Mouse (Mus musculus) limb, embryonic 10.5 days (tissue): ENCODE measurements at regions not wholly inside any gene's neighbourhood (a gene's known extent, or its start where the extent isn't known, plus 50 kb on each side); places are given as distances from the start of the nearest gene placed in this dataset.

Experiments used
- DNase-seq: peaks from one replicate; pipeline ENCODE4 v3.0.0-alpha.2; 2017; ENCODE audit warnings: low spot score
- H3K27ac ChIP-seq: fragments of 300-500 bp; sonication (generic); 2 replicates; pipeline ENCODE4 v1.5.1; 2016; ENCODE audit warnings: mild to moderate bottlenecking
- H3K27me3 ChIP-seq: fragments of 300-500 bp; sonication (generic); 2 replicates; pipeline ENCODE4 v1.6.1; 2016; ENCODE audit warnings: low read depth, mild to moderate bottlenecking; ENCODE audit not compliant: poor library complexity, severe bottlenecking
- H3K36me3 ChIP-seq: fragments of 300-500 bp; sonication (generic); 2 replicates; pipeline ENCODE4 v1.6.1; 2016; ENCODE audit warnings: mild to moderate bottlenecking, moderate library complexity
- H3K4me1 ChIP-seq: fragments of 300-500 bp; sonication (generic); 2 replicates; pipeline ENCODE4 v1.6.1; 2016
- H3K4me3 ChIP-seq: fragments of 300-500 bp; sonication (generic); 2 replicates; pipeline ENCODE4 v1.5.1; 2016; ENCODE audit warnings: mild to moderate bottlenecking, moderate library complexity
- H3K9me3 ChIP-seq: fragments of 300-500 bp; sonication (generic); replicated peaks from 2 replicates; pipeline ENCODE4 v1.6.1; 2016; ENCODE audit warnings: mild to moderate bottlenecking
- WGBS: fragments of 180-500 bp; shearing (Covaris S2); methylation state at CpG from one replicate; pipeline ENCODE4 v1.1.7; 2016; 5-methylcytosine and 5-hydroxymethylcytosine counted together

GRCm38 (mm10) chr3:105366806-105367205 lies 85.3 kb upstream of the Kcnd3 start:
- Histone ChIP-seq H3K27me3 (no peaks in the 10 kb centered on the region), H3K4me1 (peaks cover 6% of the 10 kb centered on the region), H3K27ac (no peak overlapping the region), H3K9me3 (no peaks in the 10 kb centered on the region), H3K36me3 (no peaks in the 10 kb centered on the region), H3K4me3 (no peak overlapping the region)
- 93% methylated on average over 6 of the region's 6 CpGs for WGBS
- no peak for DNase-seq

DNA sequence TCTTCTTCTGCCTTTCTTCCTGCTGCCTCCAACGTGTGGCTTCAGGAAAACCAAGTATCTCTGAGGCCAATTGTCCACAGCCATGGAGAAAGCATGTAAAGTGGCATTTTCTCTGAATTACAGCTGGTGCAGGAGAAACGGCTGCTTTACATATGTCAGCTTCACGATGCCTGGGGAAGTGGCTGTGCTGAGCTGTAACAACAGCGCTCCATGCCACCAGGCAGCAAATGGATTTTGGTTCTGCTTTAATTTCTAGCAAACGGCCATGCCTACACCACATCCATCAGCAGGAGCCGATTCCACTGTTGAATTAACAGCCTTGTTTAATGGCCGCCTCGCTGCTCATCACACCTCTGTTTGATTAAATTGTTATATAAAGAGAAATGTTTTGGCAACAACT lies 84.2 kb upstream of the Kcnd3 start:
- no peaks in the 10 kb centered on the region for H3K27me3 ChIP-seq
- no peak overlapping the region for H3K27ac ChIP-seq
- WGBS = 83% methylated on average over 8 of the region's 8 CpGs
- no peaks in the 10 kb centered on the region for H3K9me3 ChIP-seq
- H3K36me3 ChIP-seq = no peaks in the 10 kb centered on the region
- H3K4me3 ChIP-seq = no peak overlapping the region
- peaks cover 6% of the 10 kb centered on the region for H3K4me1 ChIP-seq
- DNase-seq = no peak

DNA sequence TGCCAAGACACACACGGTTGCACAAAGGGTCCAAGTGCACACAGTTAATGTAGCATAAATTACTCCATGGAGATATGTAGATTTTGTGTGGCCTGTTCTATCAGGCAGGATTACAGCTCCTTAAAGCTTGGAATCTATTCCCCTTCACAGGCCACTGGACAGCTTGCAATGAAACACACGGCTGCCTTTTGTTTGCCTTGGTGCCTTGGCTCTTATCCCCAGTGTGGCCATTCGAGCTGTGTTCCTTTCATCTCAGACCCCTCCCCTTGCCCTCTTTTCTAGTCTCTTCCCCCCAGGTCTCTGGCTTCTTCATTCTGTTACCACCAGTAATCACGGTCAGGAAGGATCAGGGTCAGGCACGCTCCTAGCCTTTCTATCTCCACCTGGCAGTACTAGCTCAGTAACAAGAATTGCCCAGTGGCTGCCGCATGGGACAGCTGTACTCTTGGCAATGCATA lies 79.7 kb upstream of the Kcnd3 start:
- no peak overlapping the region for H3K4me3 ChIP-seq
- no peak overlapping the region for H3K27ac ChIP-seq

DNA sequence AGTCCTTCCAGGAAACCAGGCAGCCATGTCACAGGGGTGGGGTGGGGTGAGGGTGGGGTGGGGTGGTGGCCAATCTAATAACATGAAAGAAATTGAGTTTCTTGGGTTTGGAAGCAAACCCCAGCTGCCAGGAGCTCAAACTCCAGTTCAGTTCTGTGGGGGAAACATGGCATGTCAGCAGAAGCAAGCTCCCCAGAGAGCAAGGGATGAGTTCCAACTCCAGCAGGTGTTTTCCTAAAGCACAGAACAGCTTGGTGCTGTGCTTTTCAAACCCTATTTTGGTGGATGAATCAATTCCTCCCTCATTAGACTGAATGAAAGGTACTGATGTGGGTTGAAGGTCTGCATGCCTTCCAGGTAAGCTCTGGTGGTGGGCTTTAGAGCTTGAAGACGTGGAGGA lies 77.8 kb upstream of the Kcnd3 start:
- no peaks in the 10 kb centered on the region for H3K9me3 ChIP-seq
- DNase-seq = no peak
- WGBS = 85% methylated on average over 1 of the region's 1 CpGs
- no peaks in the 10 kb centered on the region for H3K27me3 ChIP-seq
- peaks cover 11% of the 10 kb centered on the region for H3K4me1 ChIP-seq
- no peak overlapping the region for H3K4me3 ChIP-seq
- no peak overlapping the region for H3K27ac ChIP-seq
- H3K36me3 ChIP-seq = no peaks in the 10 kb centered on the region

More for the DNA sequence above, 79.7 kb upstream of the Kcnd3 start:
- DNase-seq = no peak
- no peaks in the 10 kb centered on the region for H3K27me3 ChIP-seq
- peaks cover 11% of the 10 kb centered on the region for H3K4me1 ChIP-seq
- WGBS = 88% methylated on average over 6 of the region's 6 CpGs
- no peaks in the 10 kb centered on the region for H3K36me3 ChIP-seq
- H3K9me3 ChIP-seq = no peaks in the 10 kb centered on the region

GRCm38 (mm10) chr3:105374836-105375235 lies 77.3 kb upstream of the Kcnd3 start:
- no peak overlapping the region for H3K4me3 ChIP-seq
- no peaks in the 10 kb centered on the region for H3K36me3 ChIP-seq
- no peak overlapping the region for H3K27ac ChIP-seq
- H3K4me1 ChIP-seq = peaks cover 11% of the 10 kb centered on the region
- H3K27me3 ChIP-seq = no peaks in the 10 kb centered on the region
- H3K9me3 ChIP-seq = no peaks in the 10 kb centered on the region
- DNase-seq = no peak

- Histone ChIP-seq H3K9me3 (no peaks in the 10 kb centered on the region), H3K4me3 (no peak overlapping the region), H3K4me1 (peaks cover 7% of the 10 kb centered on the region), H3K27ac (no peak overlapping the region), H3K36me3 (no peaks in the 10 kb centered on the region), H3K27me3 (no peaks in the 10 kb centered on the region)
- no peak for DNase-seq
- 83% methylated on average over 5 of the region's 5 CpGs for WGBS
These were observed 76.7 kb upstream of the Kcnd3 start for GRCm38 (mm10) chr3:105375383-105375782.

DNA sequence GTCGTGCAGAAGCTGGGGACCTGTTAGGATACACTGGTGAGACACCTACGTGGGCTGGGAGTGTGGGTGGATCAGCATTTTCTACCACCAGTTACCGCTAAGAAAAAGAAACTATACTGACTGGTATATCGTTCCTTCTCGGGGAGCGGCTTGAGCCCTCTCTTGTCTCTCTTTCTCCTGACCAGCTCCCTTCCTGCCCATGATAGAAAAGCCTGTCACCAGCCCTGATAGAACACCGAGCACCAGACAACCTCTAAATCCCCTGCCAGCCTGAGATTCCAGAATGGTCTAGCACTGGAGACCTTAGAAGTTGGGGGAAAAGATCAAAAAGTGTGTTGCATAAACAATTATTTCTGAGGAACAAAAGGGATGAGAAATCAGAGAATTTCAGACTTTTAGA lies 76.3 kb upstream of the Kcnd3 start:
- H3K27me3 ChIP-seq = no peaks in the 10 kb centered on the region
- peaks cover 5% of the 10 kb centered on the region; the same call in 1 of the 2 replicates for H3K4me1 ChIP-seq
- no peak overlapping the region for H3K27ac ChIP-seq
- H3K9me3 ChIP-seq = no peaks in the 10 kb centered on the region
- no peak for DNase-seq
- H3K4me3 ChIP-seq = no peak overlapping the region
- WGBS = 86% methylated on average over 7 of the region's 7 CpGs
- H3K36me3 ChIP-seq = no peaks in the 10 kb centered on the region

GRCm38 (mm10) chr3:105376346-105376745 lies 75.8 kb upstream of the Kcnd3 start:
- Histone ChIP-seq H3K4me3 (no peak overlapping the region), H3K27ac (no peak overlapping the region), H3K36me3 (no peaks in the 10 kb centered on the region), H3K27me3 (no peaks in the 10 kb centered on the region), H3K4me1 (peaks cover 5% of the 10 kb centered on the region; the same call in 1 of the 2 replicates), H3K9me3 (no peaks in the 10 kb centered on the region)
- DNase-seq = no peak
- 47% methylated on average over 5 of the region's 5 CpGs for WGBS

DNA sequence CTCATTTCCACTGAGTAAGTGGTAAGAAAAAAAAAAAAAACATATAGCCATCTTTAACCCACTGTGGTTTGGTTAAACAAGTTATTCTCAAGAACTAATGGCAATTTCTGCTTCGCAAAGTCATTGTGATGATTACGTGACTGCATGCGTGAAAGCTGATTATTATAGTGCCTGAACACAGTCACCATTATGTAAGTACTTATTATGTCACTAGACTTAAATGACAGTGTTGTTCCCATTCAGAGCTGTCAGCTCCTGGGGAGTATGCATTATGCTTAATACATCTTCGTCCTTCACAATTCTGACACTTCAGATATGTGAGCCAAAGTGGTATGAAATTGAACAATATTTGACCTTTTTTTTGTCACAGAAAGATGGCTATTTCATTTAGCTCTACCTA lies 71.3 kb upstream of the Kcnd3 start:
- Histone ChIP-seq H3K27me3 (no peaks in the 10 kb centered on the region), H3K4me3 (no peak overlapping the region), H3K9me3 (no peaks in the 10 kb centered on the region), H3K27ac (no peak overlapping the region), H3K36me3 (no peaks in the 10 kb centered on the region), H3K4me1 (peaks cover under 1% of the 10 kb centered on the region; the same call in 1 of the 2 replicates)
- no peak for DNase-seq
- WGBS = 95% methylated on average over 4 of the region's 4 CpGs

DNA sequence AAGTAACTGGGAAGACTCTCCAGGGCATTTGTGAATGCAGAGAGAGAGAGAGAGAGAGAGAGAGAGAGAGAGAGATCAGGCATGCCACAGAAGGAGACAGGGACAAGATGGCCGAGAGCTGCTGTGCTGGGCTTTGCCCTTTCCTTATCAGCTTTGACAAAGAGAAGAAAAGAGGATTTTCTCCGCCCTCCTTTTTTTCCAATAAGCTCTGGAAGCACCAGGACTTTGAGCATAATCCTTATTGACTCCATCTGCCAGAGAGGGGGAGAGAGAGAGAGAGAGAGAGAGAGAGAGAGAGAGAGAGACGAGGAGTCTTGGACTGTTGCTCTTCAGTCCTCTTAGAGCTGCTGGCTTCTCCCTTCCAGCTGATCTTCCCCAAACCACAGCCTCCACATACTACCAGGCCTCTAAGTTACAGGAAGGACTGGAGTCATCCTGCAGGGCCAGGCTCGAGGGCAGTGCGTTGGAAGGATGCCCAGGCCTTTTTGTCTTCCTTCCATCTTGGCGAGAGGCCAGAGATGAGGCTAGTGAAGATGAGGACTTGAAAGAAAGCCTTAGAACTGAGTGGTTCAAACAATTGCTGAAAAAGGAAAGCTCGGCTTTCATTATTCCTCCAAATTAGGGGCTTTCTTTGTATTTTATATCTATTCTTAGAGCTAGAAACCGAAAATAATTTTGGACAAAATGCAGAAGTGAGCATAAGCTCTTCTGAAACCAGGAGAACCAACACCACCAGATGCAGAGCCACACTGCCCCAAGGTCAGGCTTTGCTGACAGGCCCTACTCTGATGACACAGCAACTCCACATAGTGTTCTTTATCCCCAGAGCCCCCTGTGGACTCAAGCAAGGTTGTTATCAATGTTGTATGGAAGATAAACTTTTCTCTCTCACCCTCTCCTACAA lies 59.3 kb upstream of the Kcnd3 start:
- no peaks in the 10 kb centered on the region for H3K9me3 ChIP-seq
- H3K4me3 ChIP-seq = no peak overlapping the region
- WGBS = 82% methylated on average over 8 of the region's 8 CpGs
- H3K4me1 ChIP-seq = no peaks in the 10 kb centered on the region
- H3K27ac ChIP-seq = no peak overlapping the region
- H3K27me3 ChIP-seq = no peaks in the 10 kb centered on the region
- no peak for DNase-seq
- no peaks in the 10 kb centered on the region for H3K36me3 ChIP-seq
